Mouse (Mus musculus): ENCODE measurements around the gene Dok7.

The Dok7 gene

DNA sequence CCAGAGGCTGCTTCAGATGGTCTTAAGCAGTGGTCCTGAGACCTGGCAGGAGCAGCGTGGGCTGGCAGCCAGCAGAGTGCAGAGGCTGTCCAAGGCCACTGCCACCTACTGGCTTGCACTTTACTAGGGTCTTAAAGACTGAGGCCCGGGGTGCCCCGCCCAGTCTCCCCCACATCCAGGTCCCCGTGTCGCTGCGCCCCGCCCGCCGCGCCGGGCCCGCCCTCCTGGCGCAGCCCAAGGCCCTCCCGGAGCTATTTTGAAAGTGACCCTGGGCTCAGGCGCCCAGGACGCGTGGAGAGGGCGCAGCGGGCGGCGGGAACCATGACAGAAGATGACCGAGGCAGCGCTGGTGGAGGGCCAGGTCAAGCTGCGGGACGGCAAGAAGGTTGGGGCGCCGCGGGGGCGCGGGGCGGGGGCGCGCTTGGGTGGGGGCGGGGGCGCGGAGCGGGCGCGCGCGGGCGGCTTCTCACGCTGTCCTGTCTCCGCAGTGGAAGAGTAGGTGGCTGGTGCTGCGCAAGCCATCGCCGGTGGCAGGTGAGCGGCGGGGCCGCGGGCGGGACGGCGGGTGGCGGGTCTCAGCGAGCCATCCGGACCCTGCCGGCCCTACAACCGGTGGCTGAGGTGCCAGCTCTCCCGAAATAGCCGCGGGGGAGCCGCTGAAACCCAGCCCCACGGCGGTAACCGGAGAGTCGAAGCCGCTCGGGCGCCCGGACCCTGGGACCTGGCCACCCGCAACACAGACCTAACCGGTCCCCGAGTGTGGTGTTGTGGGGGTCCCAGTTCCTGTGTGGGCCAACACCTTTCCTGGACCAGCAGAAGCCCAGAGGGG, at the start of gene Dok7:
Gene Dok7 (plus strand): TSS at position 163 of the 829 bp plus-strand sequence.
- DNase-seq (ENCODE audit: low spot score in 2 of 2) = peak; percentile 36 to 57

- DNase-seq (ENCODE audit: low spot score in 2 of 2) = no peak
These were observed 47.4 kb upstream of the Dok7 start for GRCm38 (mm10) chr5:35009163-35009562.

- DNase-seq (ENCODE audit: low spot score in 2 of 2) = no peak
These were observed 45.9 kb upstream of the Dok7 start for GRCm38 (mm10) chr5:35010656-35011055.

DNA sequence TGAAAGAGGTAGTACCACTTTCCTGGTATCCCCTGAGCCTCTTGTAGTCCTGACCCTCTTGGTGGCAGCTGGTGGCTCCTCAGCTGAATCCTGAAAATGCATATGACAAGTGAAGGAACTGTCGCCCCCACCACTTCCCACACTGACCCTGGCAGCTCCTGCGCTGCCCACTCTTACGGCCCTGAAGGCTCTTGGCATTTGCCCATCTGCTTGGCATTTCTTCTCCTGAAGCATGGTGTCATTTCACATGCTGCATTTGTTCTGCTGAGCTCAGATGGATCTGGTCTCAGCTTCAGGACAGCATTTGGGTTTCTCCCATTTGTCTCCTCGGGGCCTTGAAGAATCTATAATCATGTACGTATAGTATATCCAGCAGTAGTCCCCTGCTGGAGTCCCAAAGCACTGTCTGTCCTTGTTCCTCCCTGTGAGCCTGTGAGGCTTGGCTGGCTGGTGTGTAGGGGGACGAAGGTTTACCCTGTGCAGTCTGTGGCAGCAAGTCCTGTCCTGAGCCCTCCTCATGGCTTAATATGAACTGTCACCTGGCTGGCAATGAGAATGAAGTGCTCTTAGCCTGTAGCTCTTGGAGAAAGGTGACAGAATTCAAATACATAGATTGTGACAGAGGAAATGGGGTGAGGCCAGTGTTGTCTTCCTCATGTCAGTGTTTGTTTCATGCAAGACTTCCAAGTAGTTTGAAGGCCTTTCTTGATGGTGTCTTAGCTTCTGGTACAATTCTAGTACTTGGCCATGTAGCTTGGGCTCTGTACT, 45.2 kb upstream of the Dok7 start:
- no peak for DNase-seq (ENCODE audit: low spot score in 2 of 2)

- no peak for DNase-seq (ENCODE audit: low spot score in 2 of 2)
These were observed 42.5 kb upstream of the Dok7 start for GRCm38 (mm10) chr5:35014036-35014435.

DNA sequence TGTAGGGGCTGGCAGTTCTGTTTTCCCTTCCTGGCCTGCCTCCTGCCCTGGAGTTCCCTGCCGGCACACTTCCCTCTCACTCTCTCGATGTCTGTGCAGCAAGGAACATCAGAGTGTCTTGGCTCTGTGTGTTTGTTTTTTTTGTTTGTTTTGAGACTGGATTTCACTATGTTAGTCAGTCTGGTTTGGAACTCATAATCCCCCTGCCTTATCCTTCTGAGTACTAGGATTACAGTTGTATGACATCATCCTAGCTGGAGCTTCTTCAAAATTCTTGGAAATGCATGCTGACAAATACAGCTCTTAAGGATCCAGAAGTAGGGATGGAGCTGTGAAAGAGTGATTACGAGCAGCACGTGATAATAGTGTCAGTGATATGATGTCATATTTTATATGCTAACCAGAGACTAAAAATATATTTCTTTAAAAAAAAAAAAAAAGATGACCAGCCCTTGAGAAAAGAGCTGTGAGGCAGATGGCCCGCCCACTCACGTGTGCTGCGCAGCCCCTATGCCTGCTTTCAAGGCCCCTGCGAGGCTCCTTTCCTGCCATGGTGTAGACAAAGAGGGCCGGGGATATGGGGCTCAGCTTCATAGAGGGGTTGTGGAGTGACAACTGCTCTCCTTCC, 36.8 kb upstream of the Dok7 start:
- no peak for DNase-seq (ENCODE audit: low spot score in 2 of 2)

GRCm38 (mm10) chr5:35020410-35021241, 35.9 kb upstream of the Dok7 start:
- no peak for DNase-seq (ENCODE audit: low spot score in 2 of 2)

DNA sequence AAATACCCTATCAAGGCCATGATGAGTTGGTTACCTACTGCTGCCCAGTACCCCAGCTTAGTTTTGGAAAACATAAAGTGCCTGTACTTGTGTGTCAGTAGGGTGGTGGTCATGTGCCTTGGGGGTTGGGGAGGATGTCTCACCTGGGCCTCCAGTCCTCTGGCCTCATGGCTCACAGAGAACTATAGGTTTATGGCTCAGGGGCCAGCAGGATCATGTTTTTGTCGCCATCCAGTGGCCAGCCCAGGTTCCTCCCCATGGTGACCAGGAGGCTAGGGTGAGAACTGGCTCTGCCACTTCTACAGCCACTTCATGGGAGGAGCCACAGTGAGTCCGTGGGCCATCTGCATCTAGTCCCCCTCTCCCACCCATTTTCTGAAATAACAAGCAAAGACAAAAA, 31.6 kb upstream of the Dok7 start:
- DNase-seq (ENCODE audit: low spot score in 2 of 2) = peak in 1 of 2 experiments; percentile 41

DNA sequence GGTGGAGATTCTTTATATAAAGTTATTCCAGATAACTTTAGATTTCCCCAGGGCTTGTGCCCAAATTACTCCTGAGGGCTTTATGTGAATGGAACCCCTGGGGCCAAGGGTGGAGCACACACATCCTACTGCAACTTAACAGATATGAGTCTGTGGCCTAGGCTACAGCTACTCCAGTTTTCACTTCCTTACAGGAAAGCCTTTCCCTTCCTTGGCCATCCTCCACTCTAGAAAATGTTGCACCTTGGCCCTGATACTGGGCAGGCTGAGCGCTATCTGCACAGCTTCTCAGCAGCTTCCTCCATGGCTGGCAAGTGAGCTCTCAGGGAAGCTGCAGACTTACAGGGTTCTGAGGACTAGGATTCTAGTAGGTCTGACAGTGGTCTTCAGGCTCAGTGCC, 27.3 kb upstream of the Dok7 start:
- DNase-seq (ENCODE audit: low spot score in 2 of 2) = no peak

- no peak for DNase-seq (ENCODE audit: low spot score in 2 of 2)
These were observed 26.8 kb upstream of the Dok7 start for GRCm38 (mm10) chr5:35029755-35030154.

DNA sequence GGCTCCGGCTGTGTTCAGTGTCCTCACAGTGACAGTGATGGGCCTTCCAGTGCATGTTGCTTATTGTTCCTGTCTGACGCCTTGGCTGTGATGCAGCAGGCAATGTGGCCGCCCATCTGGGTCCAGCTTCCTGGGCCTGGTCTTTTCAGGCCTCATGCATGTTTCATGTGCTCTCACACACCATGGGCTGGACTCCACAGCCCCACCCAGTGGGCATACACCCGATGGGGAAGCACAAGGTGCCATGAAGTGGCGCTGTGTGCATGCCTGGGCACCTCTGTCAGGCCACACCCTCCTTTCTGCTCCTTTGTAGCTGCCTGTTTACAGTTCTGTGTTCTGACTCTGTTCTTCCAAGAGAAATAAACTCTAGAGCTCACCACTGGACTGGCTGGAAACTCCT, 23.5 kb upstream of the Dok7 start:
- DNase-seq (ENCODE audit: low spot score in 2 of 2) = peak in 1 of 2 experiments; percentile 36

DNA sequence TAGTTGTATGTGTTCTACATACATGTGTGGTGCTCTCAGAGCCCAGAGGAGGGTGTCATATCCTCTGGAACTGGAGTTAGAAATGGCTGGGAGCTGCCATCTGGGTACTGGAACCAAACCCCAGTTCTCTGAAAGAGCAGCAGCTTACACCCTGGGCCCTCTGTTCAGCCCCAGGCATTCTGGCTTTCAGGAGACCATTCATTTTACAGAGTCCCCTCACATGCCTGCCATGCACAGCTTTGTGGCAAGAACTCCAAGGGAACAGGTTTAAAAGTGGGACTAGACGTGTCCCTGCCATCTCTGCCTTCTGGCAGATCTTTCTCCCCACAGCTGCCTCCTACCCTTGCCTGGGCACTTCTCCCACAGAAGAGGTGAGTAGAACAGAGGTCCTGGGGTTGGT, 22.9 kb upstream of the Dok7 start:
- DNase-seq (ENCODE audit: low spot score in 2 of 2) = no peak

DNA sequence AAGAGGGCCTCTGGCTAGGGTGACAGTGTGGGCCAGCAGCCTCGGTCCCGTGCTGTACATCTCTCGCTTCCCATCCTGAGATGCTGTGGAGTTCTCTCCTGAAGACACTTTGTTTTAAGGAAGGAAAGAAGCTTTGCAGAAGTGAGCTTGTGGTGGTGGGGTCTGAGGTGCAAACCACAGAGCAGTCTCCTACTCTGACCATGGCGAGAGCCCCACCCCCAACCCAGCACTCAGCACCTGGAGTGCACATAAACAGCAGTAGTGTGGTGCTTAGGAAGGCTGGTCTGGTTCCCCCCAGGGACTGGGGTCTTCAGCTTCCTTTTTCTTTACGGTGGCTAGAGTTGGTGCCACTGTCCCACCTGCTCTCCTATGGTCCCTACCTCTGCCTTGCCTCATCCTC, 21.4 kb upstream of the Dok7 start:
- no peak for DNase-seq (ENCODE audit: low spot score in 2 of 2)

DNA sequence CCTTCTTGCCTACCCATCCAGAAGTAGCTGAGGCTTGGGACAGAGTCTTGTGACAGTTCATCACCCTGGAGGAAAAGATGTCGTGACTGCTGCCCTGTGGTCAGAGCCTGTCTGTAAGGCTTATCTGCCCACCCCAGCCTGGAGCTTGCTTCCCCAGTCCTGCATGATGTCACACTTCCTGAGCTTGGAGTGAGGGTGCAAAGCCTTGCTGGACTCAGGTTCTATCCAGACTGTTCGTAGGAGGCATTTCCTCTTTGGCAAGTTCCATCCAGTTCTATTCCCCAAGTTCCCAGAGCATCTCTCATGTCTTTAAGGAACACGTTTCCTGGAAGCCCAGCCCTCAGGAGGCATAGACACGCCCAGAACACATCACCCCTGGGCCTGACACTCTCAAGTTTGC, 20.8 kb upstream of the Dok7 start:
- no peak for DNase-seq (ENCODE audit: low spot score in 2 of 2)

DNA sequence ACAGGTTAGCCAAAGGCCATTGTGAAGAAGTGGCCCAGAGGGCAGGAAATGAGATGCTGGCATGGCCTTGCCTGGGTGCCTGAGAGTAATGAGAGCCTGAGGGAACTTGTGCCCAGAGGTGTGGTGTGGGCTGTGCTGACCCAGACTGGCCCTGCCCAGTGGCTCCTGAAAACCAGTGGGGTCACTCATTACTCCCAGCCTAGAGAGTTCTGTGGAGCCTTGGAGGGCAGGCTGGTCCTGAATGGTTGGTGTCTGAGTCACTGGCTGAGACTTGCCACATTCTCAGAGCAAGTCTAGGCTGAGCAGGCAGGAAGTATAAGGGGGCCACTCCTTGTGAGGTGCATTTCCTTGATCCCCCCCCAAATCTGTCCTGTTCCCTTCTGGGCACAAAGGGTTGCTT, 19.1 kb upstream of the Dok7 start:
- no peak for DNase-seq (ENCODE audit: low spot score in 2 of 2)

DNA sequence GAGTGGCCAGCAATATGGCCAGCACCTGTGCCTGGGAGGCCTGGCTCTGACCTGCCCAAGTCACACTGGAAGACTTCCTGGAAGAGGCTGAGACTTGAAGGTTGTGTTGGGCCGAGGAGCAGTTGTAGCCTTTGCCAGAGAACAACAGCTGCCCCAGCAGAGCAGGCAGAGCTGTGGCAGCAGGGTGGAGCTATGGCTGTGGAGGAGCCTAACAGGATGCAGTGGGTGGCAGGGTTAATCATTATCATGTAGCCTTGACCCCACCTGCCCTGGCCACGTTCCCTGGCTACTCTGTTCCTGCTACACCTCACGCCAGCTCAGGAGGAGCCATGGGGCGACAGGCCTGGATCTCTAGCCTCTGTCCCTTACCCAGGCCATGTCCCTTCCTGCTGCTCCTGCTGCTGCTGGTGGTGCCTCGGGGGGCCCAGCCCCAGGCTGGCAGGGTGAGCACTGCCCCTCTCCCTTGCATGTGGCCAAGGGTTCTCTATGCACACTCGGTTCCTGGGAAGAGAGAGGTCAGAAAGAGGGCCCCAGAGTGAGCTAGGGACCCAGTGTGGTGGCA, 15.2 kb upstream of the Dok7 start, which contains the start of gene Hgfac:
Gene Hgfac (plus strand): TSS at position 242 of the 562 bp plus-strand sequence.
- DNase-seq (ENCODE audit: low spot score in 2 of 2) = no peak

GRCm38 (mm10) chr5:35042431-35043109, 14.0 kb upstream of the Dok7 start:
- DNase-seq (ENCODE audit: low spot score in 2 of 2) = peak; percentile 50 to 51

GRCm38 (mm10) chr5:35043110-35043451, 13.5 kb upstream of the Dok7 start:
- DNase-seq (ENCODE audit: low spot score in 2 of 2) = peak; percentile 63 to 87

- no peak for DNase-seq (ENCODE audit: low spot score in 2 of 2)
These were observed 6.0 kb upstream of the Dok7 start for GRCm38 (mm10) chr5:35050541-35050940.

DNA sequence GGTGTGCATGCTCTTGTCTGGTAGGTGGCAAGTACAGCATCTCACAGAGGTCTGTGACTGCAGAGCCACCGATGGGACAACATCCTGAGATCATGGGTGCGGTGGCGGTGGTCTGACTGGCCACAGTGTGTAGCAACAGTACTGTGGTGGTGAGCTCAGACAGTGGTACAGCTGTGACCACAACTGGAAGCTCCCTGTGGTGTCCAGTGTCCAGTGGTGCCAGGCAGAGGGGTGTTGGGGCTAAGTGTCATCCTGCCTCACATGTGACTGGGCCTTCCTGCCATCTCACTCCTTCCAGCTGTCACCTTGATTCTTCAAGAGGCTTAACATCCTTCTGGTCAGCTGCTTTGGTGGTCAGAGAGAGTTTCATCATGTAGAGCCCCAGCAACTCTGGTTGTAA, 1.9 kb upstream of the Dok7 start:
- DNase-seq (ENCODE audit: low spot score in 2 of 2) = no peak

DNA sequence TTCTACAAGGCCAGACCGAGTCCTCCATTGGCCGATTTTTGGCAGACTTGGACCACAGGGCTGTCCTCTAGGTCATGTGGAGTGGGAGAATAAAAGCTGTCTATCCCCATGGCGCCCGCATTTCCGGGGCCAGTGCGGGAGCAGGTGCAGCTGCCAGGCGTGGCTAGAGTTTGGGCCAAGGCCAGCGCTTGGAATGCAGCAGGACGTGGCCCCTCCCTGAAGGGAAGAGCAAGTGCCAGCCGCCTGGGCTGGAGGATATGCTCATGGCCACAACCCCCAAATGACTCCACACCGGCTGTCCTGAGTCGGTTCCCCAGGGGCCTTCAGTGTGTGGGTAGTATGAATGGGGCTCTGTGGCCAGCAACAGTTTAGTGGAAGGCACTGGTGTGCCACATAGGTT, 1.5 kb upstream of the Dok7 start:
- DNase-seq (ENCODE audit: low spot score in 2 of 2) = no peak
